Mouse (Mus musculus) megakaryocyte, embryonic 14.5 days (primary cell): Measurements from ENCODE around the gene Mbd3l2.

Source experiments
- FLI1 ChIP-seq: IDR thresholded peaks from 2 replicates; pipeline ENCODE4 v1.6.1; 2012; ENCODE audit warnings: low read length, inconsistent platforms, mixed read lengths
- GATA1 ChIP-seq: IDR thresholded peaks from 3 replicates; pipeline ENCODE4 v1.6.1; 2012; ENCODE audit warnings: mixed read lengths, low read length, inconsistent platforms, borderline replicate concordance

GRCm38 (mm10) chr9:18431687-18432086 lies 1.2 kb downstream of the Mbd3l2 start:
- no peak for TF ChIP-seq GATA1
- no peak for TF ChIP-seq FLI1
